Mouse (Mus musculus) spleen, postnatal 4 days (tissue): Measurements from ENCODE around the gene Tnks1bp1.

Experiments used
- DNase-seq, 2 experiments: peaks; one replicate each; pipeline ENCODE4 v3.0.0; 2022; ENCODE audit warnings: low spot score in 2 of 2

Tnks1bp1 gene

GRCm38 (mm10) chr2:85047596-85048167 is at the start of gene Tnks1bp1:
Gene Tnks1bp1, plus strand, starts transcription at chr2:85048022.
- DNase-seq = peak; percentile 95 to 96

- no peak for DNase-seq
Observed at GRCm38 (mm10) chr2:84999486-85000181, 48.2 kb upstream of the Tnks1bp1 start.

- no peak for DNase-seq
Observed at GRCm38 (mm10) chr2:85001497-85001896, 46.3 kb upstream of the Tnks1bp1 start.

- DNase-seq = no peak
Observed at GRCm38 (mm10) chr2:85002575-85002974, 45.2 kb upstream of the Tnks1bp1 start.

- no peak for DNase-seq
Observed at GRCm38 (mm10) chr2:85004341-85004740, 43.5 kb upstream of the Tnks1bp1 start.

GRCm38 (mm10) chr2:85006600-85006999 is 41.2 kb upstream of the Tnks1bp1 start:
- DNase-seq = no peak

- peak in 1 of 2 experiments; percentile 42 for DNase-seq
Observed at GRCm38 (mm10) chr2:85007729-85008128, 40.1 kb upstream of the Tnks1bp1 start.

GRCm38 (mm10) chr2:85009212-85009611 is 38.6 kb upstream of the Tnks1bp1 start:
- DNase-seq = no peak

- DNase-seq = peak; percentile 78 to 79
Observed at GRCm38 (mm10) chr2:85011906-85012604, 35.8 kb upstream of the Tnks1bp1 start.

GRCm38 (mm10) chr2:85012679-85013078 is 35.1 kb upstream of the Tnks1bp1 start:
- peak; percentile 46 to 73 for DNase-seq

GRCm38 (mm10) chr2:85013826-85014587 is 33.8 kb upstream of the Tnks1bp1 start:
- no peak for DNase-seq

- DNase-seq = no peak
Observed at GRCm38 (mm10) chr2:85014588-85014982, 33.2 kb upstream of the Tnks1bp1 start.

- DNase-seq = no peak
Observed at GRCm38 (mm10) chr2:85022043-85022442, 25.8 kb upstream of the Tnks1bp1 start.

- no peak for DNase-seq
Observed at GRCm38 (mm10) chr2:85026178-85026577, 21.6 kb upstream of the Tnks1bp1 start.

- no peak for DNase-seq
Observed at GRCm38 (mm10) chr2:85027281-85027680, 20.5 kb upstream of the Tnks1bp1 start.

GRCm38 (mm10) chr2:85029897-85030296 is 17.9 kb upstream of the Tnks1bp1 start:
- DNase-seq = no peak

- no peak for DNase-seq
Observed at GRCm38 (mm10) chr2:85030989-85031388, 16.8 kb upstream of the Tnks1bp1 start.

GRCm38 (mm10) chr2:85033121-85033520 is 14.7 kb upstream of the Tnks1bp1 start:
- DNase-seq = no peak

GRCm38 (mm10) chr2:85034169-85034568 is 13.7 kb upstream of the Tnks1bp1 start:
- no peak for DNase-seq

- DNase-seq = no peak
Observed at GRCm38 (mm10) chr2:85036507-85037046, 11.2 kb upstream of the Tnks1bp1 start.

GRCm38 (mm10) chr2:85037047-85038026 is 10.5 kb upstream of the Tnks1bp1 start, which contains the start of the genes Ssrp1 and P2rx3:
Gene Ssrp1, plus strand, starts transcription at chr2:85037234.
Gene P2rx3, minus strand, starts transcription at chr2:85037462.
- DNase-seq = peak; percentile 92 to 96
